Mouse (Mus musculus) forebrain, embryonic 15.5 days (tissue): ENCODE measurements around the gene Lhfpl4. TPM values are rescaled to one million over a fixed set of nuclear protein-coding genes. Genes with fewer than 3 reads are reported as not detected.

Experiments used
- ATAC-seq: fragments of 200-750 bp; cut with Nextera tagmentation; replicated peaks from 2 replicates; pipeline ENCODE4 v1.8.0; 2017; ENCODE audit warnings: mild to moderate bottlenecking, moderate TSS enrichment, moderate library complexity
- H3K27ac ChIP-seq: fragments of 300-500 bp; sonication (generic); replicated peaks from 2 replicates; pipeline ENCODE4 v1.5.1; 2015; ENCODE audit warnings: mild to moderate bottlenecking, inconsistent platforms
- H3K27me3 ChIP-seq: fragments of 300-500 bp; sonication (generic); 2 replicates; pipeline ENCODE4 v1.6.1; 2015; ENCODE audit warnings: inconsistent platforms
- H3K36me3 ChIP-seq: fragments of 300-500 bp; sonication (generic); 2 replicates; pipeline ENCODE4 v1.6.1; 2015; ENCODE audit warnings: mild to moderate bottlenecking, inconsistent platforms
- H3K4me1 ChIP-seq: fragments of 300-500 bp; sonication (generic); 2 replicates; pipeline ENCODE4 v1.6.1; 2015; ENCODE audit warnings: inconsistent platforms
- H3K4me2 ChIP-seq: fragments of 300-500 bp; sonication (generic); replicated peaks from 2 replicates; pipeline ENCODE4 v1.6.1; 2015; ENCODE audit warnings: mild to moderate bottlenecking, inconsistent platforms
- H3K4me3 ChIP-seq: fragments of 300-500 bp; sonication (generic); 2 replicates; pipeline ENCODE4 v1.5.1; 2015; ENCODE audit warnings: mild to moderate bottlenecking, inconsistent platforms
- H3K9ac ChIP-seq: fragments of 300-500 bp; sonication (generic); replicated peaks from 2 replicates; pipeline ENCODE4 v1.6.1; 2015; ENCODE audit warnings: mild to moderate bottlenecking, inconsistent platforms
- H3K9me3 ChIP-seq: fragments of 300-500 bp; sonication (generic); 2 replicates; pipeline ENCODE4 v1.6.1; 2016; ENCODE audit warnings: inconsistent platforms
- WGBS: fragments of 180-500 bp; shearing (Covaris S2); methylation state at CpG from one replicate; pipeline ENCODE4 v1.1.7; 2015; ENCODE audit warnings: mixed read lengths; 5-methylcytosine and 5-hydroxymethylcytosine counted together
- polyA plus RNA-seq: library from polyadenylated mRNA; unstranded; fragments of >200 nt; fragmentation: Nextera tagmentation; extraction: Ambion mirVana; gene quantifications from 2 replicates; pipeline ENCODE4 v1.2.1, GENCODE M21; 2015

Lhfpl4 gene
- polyA plus RNA-seq, result 42.3 and 44.6 TPM in 2 replicates

GRCm38 (mm10) chr6:113194841-113195595 lies at the start of gene Lhfpl4:
Gene Lhfpl4, minus strand, starts transcription at chr6:113195384.
- Histone ChIP-seq H3K4me3 (peak within 1 kb of the TSS; percentile 94), H3K4me2 (peak within 1 kb of the TSS; percentile 92), H3K36me3 (no peaks in the 10 kb centered on the region), H3K4me1 (peaks cover 37% of the 10 kb centered on the region), H3K27me3 (no peaks in the 10 kb centered on the region), H3K9me3 (no peaks in the 10 kb centered on the region), H3K27ac (peak within 1 kb of the TSS; percentile 76), H3K9ac (peak within 1 kb of the TSS; percentile 97)
- peak; percentile 84 for ATAC-seq
- under 1% methylated on average over 53 of the region's 66 CpGs for WGBS

- 71% methylated on average over 1 of the region's 1 CpGs for WGBS
- H3K36me3 ChIP-seq, result peaks cover 21% of the 10 kb centered on the region
- no peaks in the 10 kb centered on the region for H3K27me3 ChIP-seq
- H3K27ac ChIP-seq, result no peak overlapping the region
- no peak for ATAC-seq
- H3K9me3 ChIP-seq, result no peaks in the 10 kb centered on the region
- no peak overlapping the region for H3K9ac ChIP-seq
- no peak overlapping the region for H3K4me2 ChIP-seq
- no peak overlapping the region for H3K4me3 ChIP-seq
- H3K4me1 ChIP-seq, result peaks cover 14% of the 10 kb centered on the region
Measured at GRCm38 (mm10) chr6:113242753-113243152, 47.6 kb upstream of the Lhfpl4 start.

- Histone ChIP-seq H3K27me3 (no peaks in the 10 kb centered on the region), H3K4me3 (peak overlapping the region; percentile 90), H3K9ac (peak overlapping the region; percentile 86), H3K4me2 (peak overlapping the region; percentile 86), H3K36me3 (peaks cover 16% of the 10 kb centered on the region; the same call in 1 of the 2 replicates), H3K4me1 (peaks cover 19% of the 10 kb centered on the region), H3K9me3 (no peaks in the 10 kb centered on the region), H3K27ac (no peak overlapping the region)
- peak; percentile 3; the same call in 1 of the 2 replicates for ATAC-seq
- 44% methylated on average over 6 of the region's 6 CpGs for WGBS
Measured at GRCm38 (mm10) chr6:113238442-113238841, 43.3 kb upstream of the Lhfpl4 start.

- under 1% methylated on average over 55 of the region's 55 CpGs for WGBS
- peak within 1 kb of the TSS; percentile 90 for H3K4me3 ChIP-seq
- no peaks in the 10 kb centered on the region for H3K9me3 ChIP-seq
- H3K9ac ChIP-seq, result peak within 1 kb of the TSS; percentile 86
- H3K27ac ChIP-seq, result peak within 1 kb of the TSS; percentile 73
- H3K4me1 ChIP-seq, result peaks cover 19% of the 10 kb centered on the region
- H3K4me2 ChIP-seq, result peak within 1 kb of the TSS; percentile 86
- peak; percentile 99 for ATAC-seq
- H3K36me3 ChIP-seq, result peaks cover 13% of the 10 kb centered on the region; the same call in 1 of the 2 replicates
- H3K27me3 ChIP-seq, result no peaks in the 10 kb centered on the region
Measured at GRCm38 (mm10) chr6:113237542-113238270, 42.5 kb upstream of the Lhfpl4 start, which contains the start of gene Mtmr14. Gene Mtmr14, plus strand, starts transcription at chr6:113237843.

- H3K27ac ChIP-seq, result no peak overlapping the region
- ATAC-seq, result no peak
- WGBS, result 68% methylated on average over 5 of the region's 5 CpGs
- no peak overlapping the region for H3K4me3 ChIP-seq
- H3K36me3 ChIP-seq, result no peaks in the 10 kb centered on the region
- H3K27me3 ChIP-seq, result no peaks in the 10 kb centered on the region
- H3K4me2 ChIP-seq, result no peak overlapping the region
- no peak overlapping the region for H3K9ac ChIP-seq
- H3K4me1 ChIP-seq, result peaks cover 19% of the 10 kb centered on the region
- no peaks in the 10 kb centered on the region for H3K9me3 ChIP-seq
Measured at GRCm38 (mm10) chr6:113235141-113235540, 40.0 kb upstream of the Lhfpl4 start.

GRCm38 (mm10) chr6:113226705-113227104 lies 31.5 kb upstream of the Lhfpl4 start:
- H3K36me3 ChIP-seq, result no peaks in the 10 kb centered on the region
- H3K4me1 ChIP-seq, result no peaks in the 10 kb centered on the region
- H3K27me3 ChIP-seq, result no peaks in the 10 kb centered on the region
- no peak overlapping the region for H3K27ac ChIP-seq
- H3K9me3 ChIP-seq, result no peaks in the 10 kb centered on the region
- H3K4me3 ChIP-seq, result no peak overlapping the region
- no peak overlapping the region for H3K4me2 ChIP-seq
- no peak for ATAC-seq
- no peak overlapping the region for H3K9ac ChIP-seq

- Histone ChIP-seq H3K9me3 (no peaks in the 10 kb centered on the region), H3K27ac (no peak overlapping the region), H3K4me1 (no peaks in the 10 kb centered on the region), H3K4me2 (no peak overlapping the region), H3K36me3 (no peaks in the 10 kb centered on the region), H3K27me3 (no peaks in the 10 kb centered on the region), H3K4me3 (no peak overlapping the region), H3K9ac (no peak overlapping the region)
- WGBS, result 81% methylated on average over 4 of the region's 4 CpGs
- ATAC-seq, result no peak
Measured at GRCm38 (mm10) chr6:113225798-113226197, 30.6 kb upstream of the Lhfpl4 start.

GRCm38 (mm10) chr6:113216280-113216679 lies 21.1 kb upstream of the Lhfpl4 start:
- no peak overlapping the region for H3K27ac ChIP-seq
- no peaks in the 10 kb centered on the region for H3K27me3 ChIP-seq
- H3K4me1 ChIP-seq, result no peaks in the 10 kb centered on the region
- no peak overlapping the region for H3K4me2 ChIP-seq
- WGBS, result 70% methylated on average over 2 of the region's 2 CpGs
- no peak overlapping the region for H3K4me3 ChIP-seq
- no peaks in the 10 kb centered on the region for H3K36me3 ChIP-seq
- no peaks in the 10 kb centered on the region for H3K9me3 ChIP-seq
- no peak for ATAC-seq
- no peak overlapping the region for H3K9ac ChIP-seq

- peak overlapping the region; percentile 92 for H3K4me2 ChIP-seq
- H3K9ac ChIP-seq, result peak overlapping the region; percentile 97
- peaks cover 37% of the 10 kb centered on the region for H3K4me1 ChIP-seq
- peak overlapping the region; percentile 94 for H3K4me3 ChIP-seq
- no peaks in the 10 kb centered on the region for H3K36me3 ChIP-seq
- peak; percentile 20 for ATAC-seq
- 8% methylated on average over 9 of the region's 9 CpGs for WGBS
- H3K9me3 ChIP-seq, result no peaks in the 10 kb centered on the region
- peak overlapping the region; percentile 76 for H3K27ac ChIP-seq
- H3K27me3 ChIP-seq, result no peaks in the 10 kb centered on the region
Measured at GRCm38 (mm10) chr6:113195596-113195992, 410 bp upstream of the Lhfpl4 start.

GRCm38 (mm10) chr6:113194517-113194840 lies 705 bp downstream of the Lhfpl4 start:
- Histone ChIP-seq H3K4me3 (peak overlapping the region; percentile 94), H3K9ac (peak overlapping the region; percentile 97), H3K4me2 (peak overlapping the region; percentile 92), H3K27me3 (no peaks in the 10 kb centered on the region), H3K4me1 (peaks cover 37% of the 10 kb centered on the region), H3K36me3 (no peaks in the 10 kb centered on the region), H3K9me3 (no peaks in the 10 kb centered on the region), H3K27ac (peak overlapping the region; percentile 76; the same call in 1 of the 2 replicates)
- 2% methylated on average over 5 of the region's 5 CpGs for WGBS
- ATAC-seq, result peak; percentile 77; the same call in 1 of the 2 replicates

GRCm38 (mm10) chr6:113193765-113194460 lies 1.3 kb downstream of the Lhfpl4 start:
- Histone ChIP-seq H3K27me3 (no peaks in the 10 kb centered on the region), H3K27ac (0 out of 2 replicates have a peak overlapping the region, but pooled peaks have one; percentile 7), H3K4me3 (peak overlapping the region; percentile 94), H3K4me2 (peak overlapping the region; percentile 92), H3K9ac (peak overlapping the region; percentile 97), H3K9me3 (no peaks in the 10 kb centered on the region), H3K36me3 (no peaks in the 10 kb centered on the region), H3K4me1 (peaks cover 37% of the 10 kb centered on the region)
- WGBS, result 4% methylated on average over 46 of the region's 46 CpGs
- ATAC-seq, result peak; percentile 62
